Mouse (Mus musculus): ENCODE results near the gene Zfp780b.

DNA sequence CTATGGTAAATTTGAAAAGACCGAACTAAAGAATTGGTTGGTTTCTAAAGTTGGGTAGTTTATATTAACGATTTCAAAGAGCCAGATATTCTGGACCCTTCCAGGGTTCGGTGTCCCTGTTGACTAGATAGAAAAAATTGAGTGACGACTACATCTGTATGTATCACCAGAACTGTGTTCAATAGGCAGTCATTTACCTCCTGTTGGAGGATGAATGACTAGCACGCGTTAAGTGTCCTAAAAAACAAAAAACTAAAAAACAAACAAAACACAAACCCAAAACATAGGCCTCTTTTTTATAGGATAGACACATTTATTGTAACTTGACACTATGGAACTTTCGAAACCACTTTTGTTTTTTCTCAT is 35.5 kb upstream of the Zfp780b start:
- TF ChIP-seq CTCF (IDR thresholded peaks at IDR 0.05) (no peak), EP300 (IDR thresholded peaks at IDR 0.05) (no peak)

Measured in lung, postnatal 0 days (tissue).